Mouse (Mus musculus) CH12.LX (cell line): ENCODE results near the gene Lekr1. TPM values are rescaled to one million over a fixed set of nuclear protein-coding genes. Genes with fewer than 3 reads are reported as not detected.

Experiments used
- DNase-seq: peaks from one replicate; pipeline ENCODE4 v3.0.0-alpha.2; 2013; ENCODE audit errors: extremely low read depth
- H3K27ac ChIP-seq: 2 replicates; pipeline ENCODE4 v1.5.1; 2012; ENCODE audit warnings: low read depth, mild to moderate bottlenecking, control low read depth, moderate library complexity; ENCODE audit not compliant: insufficient read depth
- H3K27me3 ChIP-seq: replicated peaks from 2 replicates; pipeline ENCODE3; 2012; ENCODE audit warnings: inconsistent platforms
- H3K36me3 ChIP-seq, 2 experiments: replicated peaks in 1 of 2; 2 replicates each; pipeline versions ENCODE3 to v1.6.1; 2012; ENCODE audit warnings: inconsistent platforms in 1 of 2, low read length in 1 of 2, mild to moderate bottlenecking in 1 of 2, mixed read lengths in 1 of 2, moderate library complexity in 1 of 2; ENCODE audit not compliant: control insufficient read depth in 1 of 2, insufficient read depth in 1 of 2
- H3K4me1 ChIP-seq, 2 experiments: 2 replicates each; pipeline ENCODE4 v1.6.1; 2012; ENCODE audit warnings: inconsistent platforms in 1 of 2, moderate library complexity in 1 of 2; ENCODE audit not compliant: insufficient read depth in 2 of 2, control insufficient read depth in 1 of 2
- H3K4me2 ChIP-seq: 2 replicates; pipeline ENCODE4 v1.6.1; 2012; ENCODE audit warnings: low read depth, mild to moderate bottlenecking, control low read depth; ENCODE audit not compliant: poor library complexity, insufficient read depth, severe bottlenecking
- H3K4me3 ChIP-seq, 3 experiments: fragments of 150-350 bp in 1 of 3; sonication (generic) in 1 of 3; replicated peaks in 1 of 3; 2 replicates each; pipeline versions ENCODE3 to v1.5.1; 2011 to 2012; ENCODE audit warnings: low read depth in 2 of 3, low read length in 2 of 3, mild to moderate bottlenecking in 2 of 3, moderate library complexity in 2 of 3, control low read depth in 1 of 3, improper control_type of control experiment in 1 of 3, inconsistent platforms in 1 of 3, mixed read lengths in 1 of 3; ENCODE audit not compliant: poor library complexity in 1 of 3
- H3K79me2 ChIP-seq: replicated peaks from 2 replicates; pipeline ENCODE4 v1.6.1; 2012; ENCODE audit warnings: mild to moderate bottlenecking, moderate library complexity; ENCODE audit not compliant: control insufficient read depth, poor library complexity, insufficient read depth, severe bottlenecking; ENCODE audit errors: extremely low read depth
- H3K9ac ChIP-seq: 2 replicates; pipeline ENCODE4 v1.6.1; 2012; ENCODE audit warnings: low read depth, mild to moderate bottlenecking, control low read depth, moderate library complexity; ENCODE audit not compliant: insufficient read depth
- H3K9me3 ChIP-seq: replicated peaks from 2 replicates; pipeline ENCODE3; 2012; ENCODE audit warnings: low read length, inconsistent platforms, mixed read lengths
- CHD1 ChIP-seq: IDR thresholded peaks from 2 replicates; pipeline ENCODE4 v1.6.1; 2012; ENCODE audit warnings: low read depth, low read length, improper control_type of control experiment, inconsistent platforms
- CHD2 ChIP-seq: IDR thresholded peaks from 2 replicates; pipeline ENCODE4 v1.6.1; 2011; ENCODE audit warnings: low read length, improper control_type of control experiment
- E2F4 ChIP-seq: IDR thresholded peaks from 2 replicates; pipeline ENCODE4 v1.6.1; 2011; ENCODE audit warnings: low read depth, low read length, improper control_type of control experiment; ENCODE audit not compliant: insufficient replicate concordance
- EP300 ChIP-seq: IDR thresholded peaks from 2 replicates; pipeline ENCODE4 v1.6.1; 2011; ENCODE audit warnings: low read length, improper control_type of control experiment
- ETS1 ChIP-seq: conservative IDR thresholded peaks from 2 replicates; pipeline ENCODE4 v1.6.1; 2012; ENCODE audit warnings: low read depth, mild to moderate bottlenecking, inconsistent platforms, low read length, improper control_type of control experiment, moderate library complexity
- GABPA ChIP-seq: IDR thresholded peaks from 2 replicates; pipeline ENCODE4 v1.6.1; 2012; ENCODE audit warnings: low read depth, low read length, improper control_type of control experiment, inconsistent platforms; ENCODE audit not compliant: insufficient replicate concordance
- IRF4 ChIP-seq: IDR thresholded peaks from 2 replicates; pipeline ENCODE4 v1.6.1; 2014; ENCODE audit warnings: low read depth, mild to moderate bottlenecking, inconsistent platforms, low read length, improper control_type of control experiment
- JUN ChIP-seq: IDR thresholded peaks from 2 replicates; pipeline ENCODE4 v1.6.1; 2011; ENCODE audit warnings: low read depth, mild to moderate bottlenecking, low read length, improper control_type of control experiment, moderate library complexity; ENCODE audit not compliant: insufficient read depth
- JUND ChIP-seq: conservative IDR thresholded peaks from 2 replicates; pipeline ENCODE4 v1.6.1; 2011; ENCODE audit warnings: low read depth, low read length, improper control_type of control experiment
- MAX ChIP-seq: IDR thresholded peaks from 2 replicates; pipeline ENCODE4 v1.6.1; 2011; ENCODE audit warnings: low read length, improper control_type of control experiment
- MAZ ChIP-seq: IDR thresholded peaks from 2 replicates; pipeline ENCODE4 v1.6.1; 2012; ENCODE audit warnings: low read depth, mild to moderate bottlenecking, inconsistent platforms, low read length, improper control_type of control experiment, moderate library complexity
- MXI1 ChIP-seq: IDR thresholded peaks from 2 replicates; pipeline ENCODE4 v1.6.1; 2011; ENCODE audit warnings: mild to moderate bottlenecking, low read depth, low read length, improper control_type of control experiment
- PAX5 ChIP-seq: IDR thresholded peaks from 2 replicates; pipeline ENCODE4 v1.6.1; 2012; ENCODE audit warnings: low read length, inconsistent platforms, mixed read lengths
- POLR2A ChIP-seq: IDR thresholded peaks from 2 replicates; pipeline ENCODE4 v1.6.1; 2011; ENCODE audit warnings: low read depth, mild to moderate bottlenecking, improper control_type of control experiment, low read length
- POLR2AphosphoS2 ChIP-seq: IDR thresholded peaks from 2 replicates; pipeline ENCODE4 v1.6.1; 2011; ENCODE audit warnings: low read depth, low read length, improper control_type of control experiment
- RAD21 ChIP-seq: IDR thresholded peaks from 2 replicates; pipeline ENCODE4 v1.6.1; 2011; ENCODE audit warnings: low read depth, mild to moderate bottlenecking, low read length, improper control_type of control experiment, moderate library complexity
- RCOR1 ChIP-seq: conservative IDR thresholded peaks from 2 replicates; pipeline ENCODE4 v1.6.1; 2012; ENCODE audit warnings: low read depth, mild to moderate bottlenecking, inconsistent platforms, low read length, improper control_type of control experiment
- TBP ChIP-seq: conservative IDR thresholded peaks from 2 replicates; pipeline ENCODE4 v1.6.1; 2011; ENCODE audit warnings: low read depth, low read length, improper control_type of control experiment
- UBTF ChIP-seq: IDR thresholded peaks from 2 replicates; pipeline ENCODE4 v1.6.1; 2012; ENCODE audit warnings: low read depth, mild to moderate bottlenecking, inconsistent platforms, low read length, improper control_type of control experiment, moderate library complexity
- USF2 ChIP-seq: conservative IDR thresholded peaks from 2 replicates; pipeline ENCODE4 v1.6.1; 2011; ENCODE audit warnings: low read depth, low read length, improper control_type of control experiment
- ZKSCAN1 ChIP-seq: IDR thresholded peaks from 2 replicates; pipeline ENCODE4 v1.6.1; 2012; ENCODE audit warnings: low read depth, inconsistent platforms, low read length, improper control_type of control experiment, borderline replicate concordance
- dilution Hi-C: fragments of 300-500 bp; cut with MboI; formaldehyde crosslinking; loops from 2 replicates; pipeline ENCODE4 v1.14.3; 2020; ENCODE audit warnings: low sequenced_read_pairs; ENCODE audit not compliant: extremely low pct_unique_long_range_greater_than_20kb, extremely low pct_ligation_motif_present
- in situ Hi-C: fragments of 300-500 bp; cut with MboI; formaldehyde crosslinking; loops from 3 replicates; pipeline ENCODE4 v1.14.3; 2019; ENCODE audit warnings: low sequenced_read_pairs, low pct_ligation_motif_present, low pct_unique_long_range_greater_than_20kb, mixed read lengths
- polyA plus RNA-seq: library from polyadenylated mRNA; unstranded; fragments of >175 nt; gene quantifications from 2 replicates; pipeline ENCODE4 v1.2.1, GENCODE M21; 2012; ENCODE audit warnings: low read depth; ENCODE audit not compliant: insufficient read length
- total RNA-seq, 2 experiments: library from RNA; depleted of rRNA; stranded (reverse); fragments of 300-350 nt in 1 of 2; fragments of >200 nt in 1 of 2; gene quantifications; 2 replicates each; pipeline ENCODE4 v1.2.3; 2012 to 2014

Lekr1 gene
- total and polyA plus RNA-seq, 3 experiments, result 0.17 to 1.4 (median 0.47) TPM

- in situ Hi-C loops, result no loop called here
- Histone ChIP-seq H3K9me3 (no peaks in the 10 kb centered on the region), H3K27ac (no peak overlapping the region), H3K79me2 (no peaks in the 10 kb centered on the region), H3K4me1 (peaks cover 5 to 9% of the 10 kb centered on the region in 2 experiments; a peak in 3 of 4 replicates), H3K9ac (no peak overlapping the region), H3K4me3 (no peak overlapping the region)
- DNase-seq, result no peak
- TF ChIP-seq JUN, result no peak
- no peak for TF ChIP-seq IRF4
- TF ChIP-seq RAD21, result no peak
- TF ChIP-seq RCOR1, result no peak
- no peak for TF ChIP-seq ETS1
- TF ChIP-seq MXI1, result no peak
- no peak for TF ChIP-seq UBTF
- no peak for TF ChIP-seq CHD2
- no peak for TF ChIP-seq TBP
- no peak for TF ChIP-seq E2F4
- TF ChIP-seq GABPA, result no peak
- TF ChIP-seq MAX, result no peak
- no peak for TF ChIP-seq MAZ
- no peak for TF ChIP-seq CHD1
- TF ChIP-seq, all 38 proteins: peak for 0
- H3K4me2 ChIP-seq, result no peak overlapping the region
- no peaks in the 10 kb centered on the region for H3K27me3 ChIP-seq
- dilution Hi-C loops, result no loop called here
- no peaks in the 10 kb centered on the region for H3K36me3 ChIP-seq
Measured at GRCm38 (mm10) chr3:65744936-65745335, 78.9 kb downstream of the Lekr1 start.

DNA sequence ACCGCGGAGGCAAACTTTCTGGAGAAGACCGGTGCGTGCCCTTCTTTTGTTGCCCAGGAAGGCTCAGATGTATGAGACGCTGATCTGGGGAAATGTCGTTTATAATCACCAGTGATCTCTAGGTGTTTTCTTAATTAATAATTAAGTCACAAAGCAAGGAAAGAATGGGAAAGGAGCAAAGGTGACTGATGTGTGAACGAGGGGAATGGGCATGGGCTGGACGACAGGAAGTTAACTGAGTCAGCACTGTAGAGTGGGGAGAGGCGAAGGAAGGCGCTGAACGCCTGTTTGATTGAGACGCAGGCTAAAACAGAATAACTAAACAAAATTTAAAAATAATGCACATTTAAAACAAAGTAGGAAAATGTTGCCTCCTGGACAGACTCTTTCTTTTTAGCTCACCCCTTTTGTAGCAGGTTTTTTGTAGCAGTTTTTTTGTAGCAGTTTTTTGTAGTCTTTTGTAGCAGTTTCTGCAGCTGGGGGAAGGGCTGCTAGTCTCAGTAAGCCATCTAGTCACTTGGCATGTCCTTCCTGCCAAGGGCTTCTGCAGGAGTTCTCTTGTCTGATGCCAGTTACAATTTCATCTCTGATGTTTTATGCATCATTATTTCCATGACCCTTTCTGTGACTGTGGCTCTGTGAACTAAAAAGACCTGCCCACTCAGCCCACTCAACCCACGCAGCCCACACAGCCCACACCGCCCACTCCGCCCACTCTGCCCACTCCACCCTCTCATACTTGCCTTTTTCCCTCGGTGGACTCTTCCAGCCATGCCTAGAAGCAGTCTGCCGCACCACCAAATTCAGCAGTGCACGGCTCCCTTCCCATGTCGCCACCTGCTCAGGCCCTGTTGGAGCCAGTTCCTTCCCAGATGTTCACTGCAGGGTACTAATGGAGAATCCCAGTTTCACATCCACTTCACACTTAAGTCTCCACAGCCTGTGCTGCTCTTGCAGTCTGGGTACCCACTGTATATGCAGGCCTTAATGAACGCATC is 98.8 kb downstream of the Lekr1 start:
- in situ Hi-C loops, result no loop called here
- TF ChIP-seq MAX (no peak), POLR2AphosphoS2 (no peak), UBTF (no peak), EP300 (no peak), POLR2A (no peak), E2F4 (no peak), ZKSCAN1 (no peak), JUND (no peak), USF2 (no peak), CHD1 (no peak), PAX5 (no peak), RAD21 (no peak), MAZ (no peak)

More for the DNA sequence above, 98.8 kb downstream of the Lekr1 start:
- Histone ChIP-seq H3K4me2 (no peak overlapping the region), H3K9ac (no peak overlapping the region), H3K4me1 (peaks cover 6 to 13% of the 10 kb centered on the region in 2 experiments; a peak in 1 of 4 replicates), H3K79me2 (no peaks in the 10 kb centered on the region), H3K36me3 (no peaks in the 10 kb centered on the region), H3K9me3 (no peaks in the 10 kb centered on the region), H3K27ac (no peak overlapping the region), H3K4me3 (no peak overlapping the region), H3K27me3 (no peaks in the 10 kb centered on the region)
- dilution Hi-C loops, result no loop called here
- DNase-seq, result no peak
